Mouse (Mus musculus) adrenal gland (tissue): ENCODE data around the gene Mlx.

ENCODE experiments used
- intact Hi-C: fragments of 180-260 bp; cut with DNase I; formaldehyde crosslinking; loops from one replicate; pipeline ENCODE4 v1.15.1; 2025

The Mlx gene

GRCm38 (mm10) chr11:101064462-101064861 lies 22.6 kb upstream of the Mlx start:
- intact Hi-C loops = no loop called here

DNA sequence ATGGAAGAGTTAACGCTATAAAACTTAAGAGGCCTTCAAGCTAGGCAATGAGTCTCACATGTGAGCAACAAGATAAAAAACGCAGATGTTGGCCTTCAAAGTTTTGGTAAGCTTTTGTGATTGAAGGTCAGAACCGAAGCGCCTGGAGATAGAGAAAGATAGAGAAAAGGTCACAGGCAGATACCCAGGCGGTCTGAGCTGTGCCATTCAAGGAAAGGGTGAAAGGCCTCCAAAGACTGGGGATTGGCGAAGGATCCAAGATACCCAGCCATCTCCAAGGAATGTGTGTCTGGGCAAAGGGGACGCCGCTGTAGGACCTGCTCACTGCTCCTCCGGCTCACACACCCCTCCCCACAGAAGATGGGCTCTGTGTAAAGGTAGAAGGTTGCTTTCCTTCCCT lies 22.1 kb upstream of the Mlx start:
- intact Hi-C loops = no loop called here

- intact Hi-C loops = loop anchor here (2.0 kb wide), 1 partner anchor 174 kb away; no protein-coding TSS in a partner anchor
These were observed 20.3 kb upstream of the Mlx start for GRCm38 (mm10) chr11:101066549-101067412.

GRCm38 (mm10) chr11:101069391-101070188 lies 17.5 kb upstream of the Mlx start, which contains the start of gene Naglu:
Gene Naglu, plus strand, starts transcription at chr11:101070012.
- intact Hi-C loops = no loop called here

DNA sequence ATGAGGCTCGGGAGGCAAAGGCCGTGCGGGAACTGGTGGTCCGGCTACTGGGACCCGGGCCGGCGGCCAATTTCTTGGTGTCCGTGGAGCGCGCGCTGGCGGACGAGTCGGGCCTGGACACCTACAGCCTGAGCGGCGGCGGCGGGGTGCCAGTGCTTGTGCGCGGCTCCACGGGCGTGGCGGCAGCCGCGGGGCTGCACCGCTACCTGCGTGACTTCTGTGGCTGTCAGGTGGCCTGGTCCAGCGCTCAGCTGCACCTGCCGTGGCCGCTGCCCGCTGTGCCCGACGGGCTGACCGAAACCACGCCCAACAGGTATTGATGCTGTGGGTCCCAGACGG lies 16.9 kb upstream of the Mlx start:
- intact Hi-C loops = no loop called here

DNA sequence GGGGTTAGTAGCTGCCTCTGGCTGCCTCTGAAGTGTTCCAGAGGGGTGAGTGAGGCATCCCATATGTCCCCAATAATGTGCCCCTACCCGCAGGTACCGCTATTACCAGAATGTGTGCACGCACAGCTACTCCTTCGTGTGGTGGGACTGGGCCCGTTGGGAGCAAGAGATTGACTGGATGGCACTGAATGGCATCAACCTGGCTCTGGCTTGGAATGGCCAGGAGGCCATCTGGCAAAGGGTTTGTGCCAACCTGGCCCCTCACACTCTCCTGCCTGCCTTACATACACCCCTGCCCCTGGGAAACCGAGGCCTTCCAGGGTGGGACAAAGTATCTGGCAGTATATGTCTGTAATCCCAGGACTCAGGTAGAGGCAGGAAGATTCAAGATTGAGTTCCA lies 16.1 kb upstream of the Mlx start:
- intact Hi-C loops = no loop called here

- intact Hi-C loops = no loop called here
These were observed 15.2 kb upstream of the Mlx start for GRCm38 (mm10) chr11:101071810-101072428.

DNA sequence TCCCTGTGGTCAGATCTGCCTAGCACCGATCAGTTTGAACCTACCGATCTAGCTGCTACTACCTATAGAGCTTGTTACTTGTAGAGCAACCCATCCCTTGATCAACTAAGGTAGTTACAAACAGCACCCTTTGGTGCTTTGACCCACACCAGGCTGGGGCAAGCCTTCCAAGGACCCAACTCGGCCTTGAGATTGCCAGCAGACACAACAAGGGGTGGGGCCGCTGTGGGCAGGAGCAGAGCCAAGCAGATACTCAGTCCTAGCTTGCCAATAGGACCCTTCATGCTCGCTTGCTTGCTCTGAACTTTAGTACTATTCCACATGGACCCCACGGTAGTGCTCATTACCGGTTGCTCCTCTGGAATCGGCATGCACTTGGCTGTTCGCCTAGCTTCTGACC lies 9.0 kb upstream of the Mlx start, which contains the start of gene Hsd17b1:
TSS of gene Hsd17b1 (plus strand) at position 291 of the 400 bp plus-strand sequence.
- intact Hi-C loops = no loop called here

DNA sequence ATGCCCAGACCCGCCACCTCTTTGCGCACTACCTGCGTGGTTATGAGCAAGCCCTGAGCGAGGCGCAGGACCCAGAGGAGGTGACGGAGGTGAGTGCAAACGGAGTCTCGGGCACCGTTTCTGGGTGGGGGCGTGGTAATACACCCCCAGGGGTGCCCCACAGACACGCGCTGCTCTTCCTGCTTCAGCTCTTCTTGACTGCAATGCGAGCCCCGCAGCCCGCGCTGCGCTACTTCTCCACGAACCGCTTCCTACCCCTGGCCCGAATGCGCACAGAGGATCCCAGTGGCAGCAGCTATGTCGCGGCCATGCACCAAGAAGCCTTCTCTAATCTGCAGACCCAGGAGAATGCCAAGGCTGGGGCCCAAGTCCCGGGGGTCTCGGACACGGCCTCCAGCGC lies 7.3 kb upstream of the Mlx start:
- intact Hi-C loops = no loop called here

DNA sequence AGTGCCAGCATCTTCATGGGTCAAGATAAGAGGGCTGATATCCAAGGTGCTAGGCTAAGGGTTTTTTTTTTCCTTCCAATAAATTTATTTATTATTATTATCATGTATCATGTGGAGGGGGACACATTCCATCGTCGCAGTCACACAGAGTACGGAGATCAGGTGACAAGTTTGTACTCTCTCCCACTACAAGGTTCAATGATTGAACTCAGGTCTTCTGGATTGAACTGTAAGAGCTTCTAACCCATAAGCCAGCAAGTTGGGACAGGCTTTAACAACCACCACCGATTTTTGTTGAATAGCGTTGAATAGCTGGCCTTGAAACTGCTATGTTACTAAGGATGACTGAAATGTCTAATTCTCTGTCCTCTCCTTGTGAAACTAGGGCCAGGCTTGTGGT lies 6.7 kb upstream of the Mlx start:
- intact Hi-C loops = no loop called here

- intact Hi-C loops = no loop called here
These were observed 5.4 kb upstream of the Mlx start for GRCm38 (mm10) chr11:101081659-101082058.

- intact Hi-C loops = no loop called here
These were observed 4.6 kb upstream of the Mlx start, which contains the start of gene Coasy for GRCm38 (mm10) chr11:101082208-101083082. Gene Coasy, plus strand, starts transcription at chr11:101082565.

- intact Hi-C loops = no loop called here
These were observed 3.9 kb upstream of the Mlx start for GRCm38 (mm10) chr11:101083083-101083697.

DNA sequence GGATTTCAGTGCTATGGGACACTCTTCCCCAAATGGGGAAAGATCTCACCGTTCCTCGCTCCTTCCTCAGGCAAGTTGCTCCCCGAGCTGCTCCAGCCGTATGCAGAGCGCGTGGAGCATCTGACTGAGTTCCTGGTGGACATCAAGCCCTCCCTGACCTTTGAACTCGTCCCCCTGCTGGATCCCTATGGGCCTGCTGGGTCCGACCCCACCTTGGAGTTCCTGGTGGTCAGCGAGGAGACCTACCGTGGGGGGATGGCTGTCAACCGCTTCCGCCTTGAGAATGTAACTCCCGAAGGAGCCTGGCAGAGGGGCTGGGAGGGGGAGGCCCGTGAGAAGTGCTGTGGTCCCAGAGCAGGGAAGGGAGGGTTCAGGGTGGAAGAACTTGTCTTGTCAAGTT lies 2.8 kb upstream of the Mlx start:
- intact Hi-C loops = no loop called here

DNA sequence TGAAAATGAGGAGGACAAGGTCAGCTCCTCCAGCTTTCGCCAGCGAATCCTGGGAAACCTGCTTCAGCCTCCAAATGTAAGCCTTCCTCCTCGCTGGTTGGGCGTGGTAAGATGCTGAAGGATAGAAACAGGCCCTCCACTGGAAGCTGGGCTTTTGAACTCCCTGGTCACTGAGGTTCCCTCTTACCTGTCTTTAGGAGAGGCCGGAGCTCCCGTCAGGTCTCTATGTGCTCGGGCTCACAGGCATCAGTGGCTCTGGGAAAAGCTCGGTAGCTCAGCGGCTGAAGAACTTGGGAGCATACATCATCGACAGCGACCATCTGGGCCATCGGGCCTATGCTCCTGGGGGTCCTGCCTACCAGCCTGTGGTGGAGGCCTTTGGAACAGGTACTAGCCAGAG lies 2.3 kb upstream of the Mlx start:
- intact Hi-C loops = no loop called here

GRCm38 (mm10) chr11:101085617-101086322 lies 1.3 kb upstream of the Mlx start:
- intact Hi-C loops = no loop called here

GRCm38 (mm10) chr11:101086323-101086674 lies 778 bp upstream of the Mlx start:
- intact Hi-C loops = no loop called here

GRCm38 (mm10) chr11:101087682-101088055 lies 592 bp downstream of the Mlx start:
- intact Hi-C loops = no loop called here

DNA sequence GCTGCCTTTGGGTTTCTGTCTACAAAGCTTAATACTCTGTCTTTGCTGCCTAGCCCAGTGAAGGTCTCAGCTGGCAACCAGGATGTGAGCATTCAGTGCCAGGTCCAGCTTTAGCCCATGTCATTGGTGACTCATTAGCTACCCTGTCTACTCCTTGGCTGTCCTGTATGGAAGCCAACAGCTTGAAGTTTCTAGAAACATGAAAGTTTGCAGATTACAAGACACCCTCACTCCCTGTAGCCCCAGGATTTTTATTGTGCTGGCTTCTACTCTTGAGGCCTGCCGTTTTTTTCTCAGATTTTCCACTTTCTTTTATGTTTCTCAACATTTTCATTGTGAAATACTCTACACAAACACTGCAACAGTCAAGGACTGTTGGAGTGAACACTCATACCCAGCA lies 2.9 kb downstream of the Mlx start:
- intact Hi-C loops = no loop called here

- intact Hi-C loops = loop anchor here (5.0 kb wide), 1 partner anchor 82 kb away; the partner anchor contains the start of gene Ccr10
These were observed 7.8 kb downstream of the Mlx start for GRCm38 (mm10) chr11:101094930-101095313.
